In genomic region chr7:119864500-119864899, GRCm38 (mm10) we compare ENCODE assay signal across 1 mouse cellular context.
TF ChIP-seq lines count a peak whose summit lies in the region.

No protein-coding gene starts in this region.

TF ChIP-seq in MEL, 35 proteins besides CTCF, POLR2A, EP300 and RAD21 (continued from another document):
- TF ChIP-seq POLR2AphosphoS5 (IDR thresholded peaks at IDR 0.05; ENCODE audit: borderline replicate concordance, low read depth, low read length), result no peak
- TF ChIP-seq CHD2 (IDR thresholded peaks at IDR 0.05; ENCODE audit: low read length), result no peak
- no peak for TF ChIP-seq USF2 (IDR thresholded peaks at IDR 0.05; ENCODE audit: borderline replicate concordance in 1 of 2, insufficient read depth in 1 of 2, low read depth in 1 of 2, low read length in 2 of 2)
- TF ChIP-seq NRF1 (IDR thresholded peaks at IDR 0.05; ENCODE audit: insufficient read depth, low read depth, low read length, poor library complexity, severe bottlenecking), result no peak
- no peak for TF ChIP-seq TBP (IDR thresholded peaks at IDR 0.05; ENCODE audit: low read depth, low read length)
- peak; percentile 58 for TF ChIP-seq GATA1 (IDR thresholded peaks at IDR 0.05; ENCODE audit: low read depth, low read length)
- TF ChIP-seq SMC3 (IDR thresholded peaks at IDR 0.05; ENCODE audit: low read depth, low read length), result no peak
- no peak for TF ChIP-seq E2F4 (IDR thresholded peaks at IDR 0.05; ENCODE audit: borderline replicate concordance, low read depth, low read length)
- no peak for TF ChIP-seq ELF1 (IDR thresholded peaks at IDR 0.05; ENCODE audit: low read depth, low read length)
- TF ChIP-seq MAX (IDR thresholded peaks at IDR 0.05; ENCODE audit: low read length), result no peak
